Mouse (Mus musculus): ENCODE measurements around the gene Cd2. TPM values are rescaled to one million over a fixed set of nuclear protein-coding genes. Genes with fewer than 3 reads are reported as not detected.

Cd2 gene
- total RNA-seq, 1 experiment from 2014 or later, result 573 TPM

GRCm38 (mm10) chr3:101294487-101295365 lies 7.0 kb upstream of the Cd2 start:
- no peak for ATAC-seq (ENCODE audit: extremely low read depth, insufficient number of reproducible peaks, low FRiP score, poor library complexity, severe bottlenecking)

DNA sequence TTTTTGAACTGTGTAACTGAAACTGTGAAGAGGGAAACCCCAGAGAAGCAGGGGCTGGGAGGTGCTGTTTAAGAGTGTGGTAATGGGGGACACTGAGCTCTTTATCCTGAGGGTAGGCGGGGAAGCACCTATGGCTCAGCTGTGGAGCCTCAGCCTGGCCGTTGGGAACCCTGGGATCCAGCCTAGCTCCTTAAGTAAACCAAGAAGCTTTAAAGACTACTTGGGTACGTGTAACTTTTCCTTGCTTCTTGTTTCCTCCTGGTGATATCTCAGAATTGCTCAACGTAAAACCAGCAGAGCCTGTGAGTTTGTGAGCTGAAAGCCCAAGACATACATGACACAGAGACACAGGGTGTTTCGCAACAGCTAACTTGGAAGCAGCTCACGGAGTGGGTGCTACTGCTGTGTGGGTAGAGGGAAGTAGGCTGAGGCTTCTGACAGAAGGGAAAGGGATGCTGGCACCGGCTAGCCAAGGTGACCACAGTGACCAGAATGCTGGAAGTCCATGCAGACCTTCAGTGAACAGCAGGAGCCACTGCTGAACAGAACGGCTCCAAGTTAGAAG lies 5.9 kb upstream of the Cd2 start:
- no peak for ATAC-seq (ENCODE audit: extremely low read depth, insufficient number of reproducible peaks, low FRiP score, poor library complexity, severe bottlenecking)

DNA sequence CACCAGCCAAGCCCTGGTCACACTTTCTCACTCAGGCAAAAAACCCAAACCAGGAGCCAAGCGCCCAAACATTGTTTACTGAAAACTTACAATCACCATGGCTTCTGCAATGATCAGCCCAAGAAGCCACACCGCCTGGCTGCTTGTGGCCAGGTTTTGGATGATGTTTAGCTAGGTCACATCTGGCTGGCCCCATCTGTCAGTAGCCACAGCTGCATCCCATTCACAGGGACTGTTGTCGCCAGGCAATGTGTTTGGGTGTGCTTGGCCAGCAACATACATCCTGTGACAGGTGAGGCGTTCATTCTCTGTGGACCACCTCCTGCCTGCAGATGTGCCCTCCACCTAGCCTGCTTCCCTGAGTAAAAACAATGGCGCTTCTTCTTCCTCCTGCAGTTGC lies 4.9 kb upstream of the Cd2 start:
- ATAC-seq (ENCODE audit: extremely low read depth, insufficient number of reproducible peaks, low FRiP score, poor library complexity, severe bottlenecking), result peak; percentile 61

- no peak for ATAC-seq (ENCODE audit: extremely low read depth, insufficient number of reproducible peaks, low FRiP score, poor library complexity, severe bottlenecking)
Observed at GRCm38 (mm10) chr3:101290587-101291520, 3.1 kb upstream of the Cd2 start.

- no peak for ATAC-seq (ENCODE audit: extremely low read depth, insufficient number of reproducible peaks, low FRiP score, poor library complexity, severe bottlenecking)
Observed at GRCm38 (mm10) chr3:101290036-101290435, 2.3 kb upstream of the Cd2 start.

DNA sequence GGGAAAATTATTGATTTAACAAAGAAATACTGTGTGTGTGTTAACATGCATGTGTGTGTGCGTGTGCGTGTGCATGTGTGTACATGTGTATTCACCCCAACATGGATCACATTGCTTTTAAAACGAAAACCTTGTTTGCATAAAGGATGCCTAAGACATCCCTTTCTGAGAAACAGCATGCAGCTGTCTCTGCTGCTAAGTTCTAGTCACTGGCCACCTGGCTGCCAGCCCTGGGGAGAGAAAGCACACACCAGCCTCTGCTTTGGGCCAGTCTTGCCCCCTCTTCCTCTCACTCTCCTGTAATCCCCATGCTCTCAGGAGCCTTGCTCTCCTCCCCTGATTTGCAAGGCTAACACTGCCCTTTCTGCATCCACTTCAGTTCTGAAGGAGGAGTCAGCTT lies 1.7 kb upstream of the Cd2 start:
- ATAC-seq (ENCODE audit: extremely low read depth, insufficient number of reproducible peaks, low FRiP score, poor library complexity, severe bottlenecking), result no peak

DNA sequence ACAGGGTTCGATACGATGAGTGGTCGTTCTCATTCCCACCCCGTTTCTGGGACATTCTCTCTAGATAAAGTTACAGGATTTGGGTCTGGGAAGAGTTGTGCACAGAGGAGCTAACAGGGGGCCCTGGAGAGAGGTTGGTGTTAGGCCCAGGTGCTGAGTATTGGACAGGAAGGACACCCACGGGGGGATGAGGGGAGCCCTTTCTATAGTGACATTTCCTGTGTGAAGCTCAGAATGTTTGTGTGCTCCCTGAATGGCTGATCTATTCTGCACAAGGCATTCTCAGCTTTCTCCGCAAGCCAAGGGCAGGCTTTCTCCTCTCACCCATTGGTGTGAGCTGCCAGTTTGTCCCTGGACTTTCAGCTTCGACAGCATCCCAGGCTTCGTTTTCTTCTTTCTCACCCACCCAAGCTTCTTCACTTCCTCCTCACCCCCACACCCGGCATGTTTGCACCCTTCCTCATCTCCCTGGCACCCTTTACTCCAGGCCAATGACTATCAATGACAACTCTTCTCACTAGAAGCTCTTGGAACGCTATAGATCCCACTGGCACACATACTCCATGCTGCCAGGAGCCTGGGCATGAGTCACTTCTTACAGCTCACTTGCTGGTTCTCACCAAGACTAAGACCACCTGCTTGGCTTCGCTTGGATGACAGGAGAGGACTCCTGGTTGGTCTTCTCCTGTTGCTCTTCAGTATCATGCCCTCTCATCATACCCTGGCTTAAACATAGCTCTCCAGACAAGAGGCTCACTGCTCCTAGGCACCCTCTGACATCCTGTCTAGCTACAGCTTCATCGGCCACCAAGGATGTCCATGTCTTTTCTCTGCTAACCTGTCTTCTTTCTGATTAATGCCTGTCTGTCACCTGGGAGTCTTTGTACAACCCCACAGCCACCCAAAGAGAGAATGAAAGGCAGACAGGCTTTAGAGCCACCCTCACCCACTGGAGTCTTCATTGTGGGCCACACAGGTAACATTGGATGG lies 1.1 kb downstream of the Cd2 start:
- no peak for ATAC-seq (ENCODE audit: extremely low read depth, insufficient number of reproducible peaks, low FRiP score, poor library complexity, severe bottlenecking)

DNA sequence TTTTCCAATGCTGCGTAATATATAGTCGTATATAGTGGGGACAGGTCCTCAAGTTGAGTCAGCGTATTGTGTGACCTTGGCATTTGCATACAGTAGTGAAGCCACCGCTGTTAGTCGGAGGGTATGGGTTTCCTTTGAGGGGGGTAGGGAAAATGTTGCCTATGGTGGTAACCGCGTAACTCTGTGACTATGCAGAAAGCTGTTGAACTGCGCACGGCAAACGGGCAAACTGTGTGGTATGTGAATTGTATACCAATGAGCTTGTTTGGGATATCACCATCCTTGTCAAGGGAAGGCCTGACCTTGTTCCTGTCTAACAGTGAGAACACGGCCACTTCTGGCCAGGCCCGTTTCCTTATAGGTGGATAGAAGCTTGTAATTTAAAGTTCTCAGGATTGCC lies 1.9 kb downstream of the Cd2 start:
- ATAC-seq (ENCODE audit: extremely low read depth, insufficient number of reproducible peaks, low FRiP score, poor library complexity, severe bottlenecking), result no peak

DNA sequence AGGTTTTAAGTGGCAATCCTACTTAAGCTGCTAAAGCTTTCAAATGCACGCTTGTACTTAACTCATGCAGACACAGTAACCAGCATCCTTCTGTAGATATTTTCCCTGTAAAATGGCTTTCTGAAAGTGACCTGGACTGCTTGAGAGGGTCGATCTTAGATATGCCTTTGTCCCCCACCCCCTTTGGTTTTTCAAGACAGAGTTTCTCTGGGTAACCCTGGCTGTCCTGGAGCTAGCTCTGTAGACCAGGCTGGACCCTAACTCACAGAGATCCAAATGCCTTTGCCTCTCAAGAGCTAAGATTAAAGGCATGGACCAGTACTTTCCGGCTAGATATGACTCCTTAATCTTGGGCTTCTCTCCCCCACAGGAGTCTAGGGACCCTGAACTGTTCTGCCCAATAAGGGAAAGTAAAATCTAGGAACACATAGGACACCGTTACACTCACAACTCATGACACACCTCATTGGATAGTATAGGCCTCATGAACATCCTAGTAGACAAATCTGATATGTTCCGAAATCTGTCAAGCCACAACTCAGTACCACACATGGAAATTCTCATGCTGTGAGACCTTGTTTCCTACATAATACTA lies 2.6 kb downstream of the Cd2 start:
- no peak for ATAC-seq (ENCODE audit: extremely low read depth, insufficient number of reproducible peaks, low FRiP score, poor library complexity, severe bottlenecking)

- ATAC-seq (ENCODE audit: extremely low read depth, insufficient number of reproducible peaks, low FRiP score, poor library complexity, severe bottlenecking), result no peak
Observed at GRCm38 (mm10) chr3:101283869-101284706, 3.7 kb downstream of the Cd2 start.

- ATAC-seq (ENCODE audit: extremely low read depth, insufficient number of reproducible peaks, low FRiP score, poor library complexity, severe bottlenecking), result no peak
Observed at GRCm38 (mm10) chr3:101283441-101283840, 4.3 kb downstream of the Cd2 start.

GRCm38 (mm10) chr3:101282556-101283180 lies 5.1 kb downstream of the Cd2 start:
- no peak for ATAC-seq (ENCODE audit: extremely low read depth, insufficient number of reproducible peaks, low FRiP score, poor library complexity, severe bottlenecking)

DNA sequence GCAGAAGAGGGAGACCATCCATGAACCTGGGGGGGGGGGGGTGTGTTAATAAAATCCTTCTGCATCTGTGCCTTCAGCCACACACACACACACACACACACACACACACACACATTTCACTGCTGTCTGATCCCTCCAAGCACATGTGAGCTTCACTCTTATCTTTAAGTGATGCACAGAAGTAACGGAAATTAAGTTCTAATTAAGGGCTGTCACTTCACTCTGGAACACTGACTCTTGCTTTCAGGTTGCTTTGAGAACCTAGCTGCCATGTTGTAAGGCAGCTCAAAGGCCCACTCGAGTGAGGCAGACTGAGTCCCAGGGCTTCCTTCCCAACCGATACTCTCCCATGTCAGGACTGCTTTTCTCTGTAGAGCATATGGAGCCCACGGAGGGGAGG lies 5.9 kb downstream of the Cd2 start:
- no peak for ATAC-seq (ENCODE audit: extremely low read depth, insufficient number of reproducible peaks, low FRiP score, poor library complexity, severe bottlenecking)

GRCm38 (mm10) chr3:101280348-101281311 lies 7.1 kb downstream of the Cd2 start:
- no peak for ATAC-seq (ENCODE audit: extremely low read depth, insufficient number of reproducible peaks, low FRiP score, poor library complexity, severe bottlenecking)

DNA sequence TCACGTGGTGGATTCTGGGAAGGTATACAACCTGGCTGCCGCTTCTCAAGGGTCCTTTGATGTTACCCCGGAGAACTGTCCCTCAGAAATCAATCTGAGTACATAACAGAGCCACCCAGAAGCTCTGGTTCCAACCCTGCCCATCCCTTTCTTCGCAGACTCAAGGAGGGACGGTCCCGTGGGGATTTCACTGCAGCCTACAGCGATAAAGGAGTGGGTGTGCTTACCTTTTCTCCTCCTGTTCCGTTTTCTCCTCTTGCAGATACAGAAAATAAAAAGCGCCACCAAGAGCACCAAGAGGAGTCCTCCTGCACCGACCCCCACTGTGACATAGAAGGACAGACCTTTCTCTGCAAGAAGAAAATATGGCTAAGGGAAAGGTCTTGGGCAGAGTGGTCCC lies 8.2 kb downstream of the Cd2 start:
- no peak for ATAC-seq (ENCODE audit: extremely low read depth, insufficient number of reproducible peaks, low FRiP score, poor library complexity, severe bottlenecking)

GRCm38 (mm10) chr3:101278396-101278795 lies 9.3 kb downstream of the Cd2 start:
- ATAC-seq (ENCODE audit: extremely low read depth, insufficient number of reproducible peaks, low FRiP score, poor library complexity, severe bottlenecking), result no peak
